Mouse (Mus musculus) forebrain, embryonic 10.5 days (tissue): ENCODE data around the gene Galnt15. TPM values are rescaled to one million over a fixed set of nuclear protein-coding genes. Genes with fewer than 3 reads are reported as not detected.
A peak's percentile ranks its signal among the peaks of the same experiment; 100 is the strongest.

ENCODE experiments used
- DNase-seq: peaks from one replicate; pipeline ENCODE4 v3.0.0-alpha.2; 2017; ENCODE audit warnings: low spot score; ENCODE audit errors: extremely low spot score
- H3K27ac ChIP-seq: fragments of 300-500 bp; sonication (generic); 2 replicates; pipeline ENCODE4 v1.5.1; 2016; ENCODE audit warnings: mild to moderate bottlenecking
- H3K27me3 ChIP-seq: fragments of 300-500 bp; sonication (generic); 2 replicates; pipeline ENCODE4 v1.6.1; 2016; ENCODE audit warnings: mild to moderate bottlenecking; ENCODE audit not compliant: poor library complexity, severe bottlenecking
- H3K36me3 ChIP-seq: fragments of 300-500 bp; sonication (generic); replicated peaks from 2 replicates; pipeline ENCODE4 v1.6.1; 2016; ENCODE audit warnings: mild to moderate bottlenecking, moderate library complexity
- H3K4me1 ChIP-seq: fragments of 300-500 bp; sonication (generic); 2 replicates; pipeline ENCODE4 v1.6.1; 2016
- H3K4me3 ChIP-seq: fragments of 300-500 bp; sonication (generic); 2 replicates; pipeline ENCODE4 v1.5.1; 2016; ENCODE audit warnings: mild to moderate bottlenecking, moderate library complexity
- H3K9me3 ChIP-seq: fragments of 300-500 bp; sonication (generic); 2 replicates; pipeline ENCODE4 v1.6.1; 2016; ENCODE audit warnings: mild to moderate bottlenecking, moderate library complexity
- WGBS: fragments of 180-500 bp; shearing (Covaris S2); methylation state at CpG from one replicate; pipeline ENCODE4 v1.1.7; 2016; 5-methylcytosine and 5-hydroxymethylcytosine counted together
- polyA plus RNA-seq: library from polyadenylated mRNA; unstranded; fragments of >200 nt; fragmentation: Nextera tagmentation; extraction: Ambion mirVana; gene quantifications from 2 replicates; pipeline ENCODE4 v1.2.1, GENCODE M21; 2016

Galnt15 gene
- polyA plus RNA-seq, 1 experiment from 2014 or later: 0.09 TPM

DNA sequence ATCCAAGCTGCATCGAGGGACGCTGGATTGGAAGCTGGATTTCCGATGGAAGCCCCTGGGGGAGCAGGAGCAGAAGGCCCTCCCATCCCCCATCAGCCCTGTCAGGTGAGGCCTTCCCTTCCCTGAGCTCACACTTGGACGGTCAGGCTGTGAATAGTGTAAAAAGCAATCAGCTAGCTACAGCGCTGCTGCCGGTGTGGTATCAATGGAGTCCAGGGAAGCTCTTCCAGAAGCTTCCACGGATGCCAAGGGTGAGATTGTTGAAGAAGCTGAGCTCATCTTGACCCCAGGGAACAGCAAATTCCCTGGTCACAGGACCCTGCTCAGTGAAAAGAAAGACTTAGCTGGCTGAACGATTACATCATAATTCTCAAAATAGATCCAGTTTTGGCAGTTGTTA, 17.6 kb downstream of the Galnt15 start:
- DNase-seq: no peak
- H3K36me3 ChIP-seq: no peaks in the 10 kb centered on the region
- no peak overlapping the region for H3K27ac ChIP-seq

DNA sequence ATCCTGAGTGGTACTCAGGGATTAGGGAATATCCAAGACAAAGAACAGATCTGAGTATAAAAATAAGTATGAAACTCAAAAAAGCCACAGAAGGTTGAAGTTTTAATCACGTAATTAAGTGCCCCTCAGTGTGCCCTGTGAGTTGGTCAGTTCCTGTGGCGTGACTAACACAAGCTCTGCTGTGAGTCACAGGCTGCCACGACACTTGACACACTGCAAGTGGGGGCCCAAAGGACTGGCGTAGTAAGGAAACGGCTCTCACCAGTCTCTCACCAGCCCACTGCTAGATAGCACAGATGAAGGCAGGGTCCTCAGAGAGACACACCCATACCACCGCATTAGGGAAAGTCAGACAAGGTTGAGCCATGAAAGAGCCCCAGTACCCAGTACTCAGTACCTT, 21.4 kb downstream of the Galnt15 start:
- WGBS: 84% methylated on average over 6 of the region's 6 CpGs
- no peaks in the 10 kb centered on the region for H3K9me3 ChIP-seq

More for the DNA sequence above, 17.6 kb downstream of the Galnt15 start:
- Histone ChIP-seq H3K27me3 (no peaks in the 10 kb centered on the region), H3K9me3 (no peaks in the 10 kb centered on the region), H3K4me1 (0 out of 2 replicates have a peak, but pooled peaks cover 4% of the 10 kb centered on the region), H3K4me3 (no peak overlapping the region)
- WGBS: 84% methylated on average over 8 of the region's 8 CpGs

DNA sequence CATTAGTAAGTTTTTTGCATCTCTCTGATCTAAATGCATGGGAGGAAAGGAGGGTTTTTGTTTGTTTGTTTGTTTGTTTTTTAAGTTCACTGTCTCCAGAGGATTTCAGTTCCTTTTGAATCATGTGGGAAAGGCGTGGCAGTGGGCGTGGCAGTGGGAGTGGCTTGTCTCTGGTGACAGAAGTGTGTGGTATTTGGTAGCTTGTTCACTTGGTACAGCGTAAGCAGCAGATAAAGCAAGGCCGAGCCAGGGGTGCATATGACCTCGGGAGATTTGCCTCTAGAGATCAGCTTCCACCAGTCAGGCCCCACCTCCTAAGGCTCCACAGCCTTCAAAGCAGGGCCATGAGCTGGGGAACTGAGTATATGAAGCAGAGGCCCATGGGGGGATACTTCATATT, 25.1 kb downstream of the Galnt15 start:
- Histone ChIP-seq H3K4me1 (peaks cover 14% of the 10 kb centered on the region; the same call in 1 of the 2 replicates), H3K9me3 (no peaks in the 10 kb centered on the region; the same call in 1 of the 2 replicates), H3K27ac (no peak overlapping the region), H3K36me3 (no peaks in the 10 kb centered on the region), H3K27me3 (no peaks in the 10 kb centered on the region), H3K4me3 (no peak overlapping the region)
- 85% methylated on average over 5 of the region's 5 CpGs for WGBS
- DNase-seq: no peak

More for the DNA sequence above, 21.4 kb downstream of the Galnt15 start:
- no peaks in the 10 kb centered on the region for H3K27me3 ChIP-seq
- no peaks in the 10 kb centered on the region for H3K36me3 ChIP-seq
- H3K4me3 ChIP-seq: no peak overlapping the region
- H3K27ac ChIP-seq: no peak overlapping the region
- DNase-seq: no peak
- peaks cover 8% of the 10 kb centered on the region; the same call in 1 of the 2 replicates for H3K4me1 ChIP-seq

DNA sequence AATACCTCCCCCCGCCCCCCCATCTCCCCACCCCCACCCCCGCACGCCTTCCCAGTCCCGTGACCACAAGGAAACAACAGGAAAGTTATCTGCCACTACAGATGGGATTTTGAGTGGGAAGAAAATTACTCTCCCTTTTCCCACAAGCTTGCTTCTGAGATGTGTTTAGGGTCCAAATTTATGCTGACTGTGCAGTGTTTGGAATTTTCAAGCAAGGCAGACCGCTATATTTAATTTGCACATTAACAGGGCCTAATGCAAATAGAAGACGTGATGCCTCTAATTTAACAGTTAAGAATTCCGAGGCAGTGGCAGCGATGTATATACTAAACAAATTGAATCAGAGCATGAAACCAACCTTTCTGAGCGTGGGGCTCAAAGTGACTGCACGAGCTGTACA, 26.0 kb downstream of the Galnt15 start:
- no peaks in the 10 kb centered on the region; the same call in 1 of the 2 replicates for H3K9me3 ChIP-seq
- no peaks in the 10 kb centered on the region for H3K27me3 ChIP-seq
- H3K4me3 ChIP-seq: no peak overlapping the region
- no peak for DNase-seq
- no peaks in the 10 kb centered on the region for H3K36me3 ChIP-seq
- no peak overlapping the region for H3K27ac ChIP-seq
- 73% methylated on average over 10 of the region's 10 CpGs for WGBS
- H3K4me1 ChIP-seq: peaks cover 14% of the 10 kb centered on the region; the same call in 1 of the 2 replicates

DNA sequence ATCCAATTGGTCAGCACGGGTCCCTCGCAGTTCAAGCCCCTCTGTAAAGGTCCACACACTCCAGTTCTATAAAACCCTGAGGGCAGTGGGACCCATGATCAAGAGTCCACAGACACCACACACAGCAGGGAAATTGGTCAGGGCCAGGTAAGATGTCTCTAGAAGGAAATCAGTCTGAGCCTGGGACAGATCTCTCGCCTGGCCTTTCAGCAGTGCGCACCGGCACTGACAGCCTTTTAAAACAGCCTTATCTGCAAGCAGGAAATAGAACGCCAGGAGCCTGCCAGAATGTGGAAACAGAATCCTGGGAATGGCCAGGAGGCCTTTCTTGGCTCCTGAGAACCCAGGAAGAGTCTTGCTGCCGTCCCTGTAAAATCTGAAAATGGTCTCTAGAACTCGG, 27.0 kb downstream of the Galnt15 start:
- Histone ChIP-seq H3K9me3 (no peaks in the 10 kb centered on the region; the same call in 1 of the 2 replicates), H3K36me3 (no peaks in the 10 kb centered on the region), H3K4me1 (peaks cover 14% of the 10 kb centered on the region; the same call in 1 of the 2 replicates), H3K4me3 (no peak overlapping the region), H3K27me3 (no peaks in the 10 kb centered on the region), H3K27ac (no peak overlapping the region)
- DNase-seq: no peak
- WGBS: 82% methylated on average over 8 of the region's 8 CpGs

DNA sequence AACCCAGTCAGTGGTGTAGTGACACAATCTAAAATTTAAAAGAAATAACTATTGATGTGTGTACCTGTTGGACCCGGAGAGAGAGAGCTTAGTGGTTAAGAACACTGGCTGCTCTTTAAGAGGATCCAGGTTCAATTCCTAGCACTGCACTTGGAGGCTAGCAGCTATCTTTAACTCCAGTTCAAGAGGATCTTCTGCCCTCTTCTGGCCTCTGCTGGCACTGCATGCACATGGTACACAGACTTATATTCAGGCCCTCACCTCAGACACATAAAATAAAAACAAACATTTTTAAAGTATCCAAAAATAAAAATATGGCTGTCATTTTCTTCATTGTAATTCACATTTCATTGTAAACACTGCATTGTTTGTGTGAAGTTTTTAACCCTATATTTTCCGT, 27.9 kb downstream of the Galnt15 start:
- Histone ChIP-seq H3K27ac (no peak overlapping the region), H3K36me3 (no peaks in the 10 kb centered on the region), H3K27me3 (no peaks in the 10 kb centered on the region), H3K4me3 (no peak overlapping the region), H3K9me3 (no peaks in the 10 kb centered on the region; the same call in 1 of the 2 replicates), H3K4me1 (peaks cover 14% of the 10 kb centered on the region; the same call in 1 of the 2 replicates)
- no peak for DNase-seq
- WGBS: 96% methylated on average over 2 of the region's 2 CpGs

DNA sequence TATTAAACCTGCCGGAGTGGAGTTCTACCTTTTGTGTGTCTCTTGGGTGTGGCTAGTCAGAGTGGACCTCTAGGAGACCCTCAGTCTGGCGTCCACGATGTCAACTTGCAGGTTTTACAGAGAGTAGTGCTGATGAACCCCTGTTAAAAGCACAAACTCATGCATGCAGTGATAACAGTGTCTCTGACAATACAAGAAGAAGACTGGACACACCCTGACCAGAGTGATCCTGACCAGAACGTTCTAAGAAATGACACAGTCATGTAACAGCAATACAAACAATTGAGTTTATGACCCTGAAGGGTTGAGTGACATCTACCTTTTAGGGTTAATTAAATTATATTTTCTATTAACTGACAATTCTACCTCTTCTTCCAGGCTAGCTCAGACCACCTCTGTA, 28.9 kb downstream of the Galnt15 start:
- 85% methylated on average over 4 of the region's 4 CpGs for WGBS
- no peaks in the 10 kb centered on the region for H3K36me3 ChIP-seq
- H3K4me3 ChIP-seq: no peak overlapping the region
- no peak for DNase-seq
- no peak overlapping the region for H3K27ac ChIP-seq
- peaks cover 14% of the 10 kb centered on the region; the same call in 1 of the 2 replicates for H3K4me1 ChIP-seq
- no peaks in the 10 kb centered on the region; the same call in 1 of the 2 replicates for H3K9me3 ChIP-seq
- H3K27me3 ChIP-seq: no peaks in the 10 kb centered on the region

DNA sequence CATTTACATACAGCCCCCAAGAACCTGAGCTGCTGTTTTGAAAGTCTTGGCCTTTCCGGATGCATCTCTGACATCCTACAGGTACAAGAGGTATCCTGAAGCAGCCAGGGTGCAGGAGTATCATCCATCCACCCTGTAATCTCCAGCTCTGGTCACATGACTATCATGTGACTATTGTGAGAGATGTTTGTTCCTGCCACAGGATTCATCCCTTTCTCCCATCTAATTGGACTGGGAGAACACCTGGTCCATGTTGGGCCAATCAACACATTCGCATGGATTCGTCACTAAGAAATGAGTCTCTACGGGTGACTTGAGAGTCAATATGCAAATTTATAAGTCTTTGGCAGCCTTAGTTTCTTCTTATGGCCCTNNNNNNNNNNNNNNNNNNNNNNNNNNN, 32.6 kb downstream of the Galnt15 start:
- H3K9me3 ChIP-seq: peaks cover 16% of the 10 kb centered on the region
- WGBS: 88% methylated on average over 4 of the region's 4 CpGs

DNA sequence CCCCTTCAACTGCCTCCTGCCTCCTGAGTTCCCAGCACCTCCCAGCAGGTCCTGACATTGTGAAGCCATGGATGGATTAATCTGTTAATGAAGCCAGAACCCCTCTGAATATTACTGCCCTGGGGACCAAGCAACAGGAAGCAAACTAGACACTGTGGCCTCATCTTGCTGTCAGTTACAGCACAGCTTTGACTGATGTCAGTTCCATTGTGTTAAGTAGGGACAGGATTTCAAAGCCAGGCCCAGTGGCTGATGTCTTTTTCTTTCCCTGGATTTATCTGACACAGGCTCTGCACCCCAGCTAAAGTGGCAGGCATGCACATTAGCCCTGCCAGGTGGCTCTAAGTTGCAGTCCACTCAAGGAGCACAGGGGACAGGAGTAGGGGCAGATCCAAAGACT, 44.0 kb downstream of the Galnt15 start:
- peaks cover 13% of the 10 kb centered on the region for H3K4me1 ChIP-seq
- no peak for DNase-seq
- no peaks in the 10 kb centered on the region for H3K27me3 ChIP-seq
- H3K9me3 ChIP-seq: no peaks in the 10 kb centered on the region
- 0 out of 2 replicates have a peak overlapping the region, but pooled peaks have one; percentile 12 for H3K27ac ChIP-seq
- no peaks in the 10 kb centered on the region for H3K36me3 ChIP-seq
- no peak overlapping the region for H3K4me3 ChIP-seq

More for the DNA sequence above, 32.6 kb downstream of the Galnt15 start:
- DNase-seq: no peak
- H3K36me3 ChIP-seq: no peaks in the 10 kb centered on the region
- no peaks in the 10 kb centered on the region for H3K4me1 ChIP-seq
- H3K4me3 ChIP-seq: no peak overlapping the region
- H3K27me3 ChIP-seq: no peaks in the 10 kb centered on the region
- H3K27ac ChIP-seq: no peak overlapping the region

DNA sequence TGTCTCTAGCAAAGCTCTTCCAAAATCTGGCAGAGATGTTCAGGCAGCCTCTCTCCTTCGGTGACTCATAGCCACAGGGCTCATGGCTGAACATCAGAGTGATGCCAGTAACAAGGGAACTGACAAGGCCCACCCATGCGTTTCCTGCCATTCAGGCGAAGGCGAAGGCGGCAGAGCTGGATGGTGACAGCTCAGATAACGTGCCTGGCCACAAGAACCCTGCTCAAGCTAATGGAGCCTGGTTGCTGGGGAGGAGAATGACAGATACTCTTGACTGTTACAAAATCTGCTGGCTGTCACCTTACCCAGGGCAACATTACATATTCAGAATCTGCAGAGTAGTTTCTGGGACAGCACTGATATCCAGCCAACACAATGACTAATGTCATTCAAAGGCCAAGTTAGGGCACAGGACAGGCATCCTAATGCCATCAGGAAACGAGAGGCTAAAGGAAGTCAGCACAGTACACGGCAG, 44.5 kb downstream of the Galnt15 start:
- Histone ChIP-seq H3K27me3 (no peaks in the 10 kb centered on the region), H3K36me3 (peaks cover 2% of the 10 kb centered on the region; the same call in 1 of the 2 replicates), H3K4me1 (peaks cover 13% of the 10 kb centered on the region), H3K27ac (0 out of 2 replicates have a peak overlapping the region, but pooled peaks have one; percentile 12), H3K4me3 (no peak overlapping the region), H3K9me3 (no peaks in the 10 kb centered on the region)
- WGBS: 73% methylated on average over 8 of the region's 8 CpGs
- no peak for DNase-seq

DNA sequence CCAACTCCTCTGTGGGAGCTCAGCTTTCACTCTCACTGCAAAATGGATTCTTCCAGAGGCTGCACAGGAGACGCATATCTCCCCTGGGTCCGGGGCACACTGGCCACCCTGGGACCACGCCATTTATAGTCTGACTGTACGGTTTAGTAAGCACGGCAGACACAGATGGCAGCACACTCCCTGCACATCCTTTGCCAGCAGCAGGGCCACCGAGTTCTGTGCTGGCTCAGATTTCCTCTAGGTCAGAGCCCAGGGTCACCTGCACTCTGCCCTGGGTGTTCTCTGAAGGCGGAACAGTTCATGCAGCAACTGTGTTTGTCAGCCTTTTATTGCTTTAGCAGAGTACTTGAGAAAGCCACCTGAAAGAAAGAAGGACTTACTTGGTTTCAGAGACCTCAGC, 45.1 kb downstream of the Galnt15 start:
- no peaks in the 10 kb centered on the region for H3K9me3 ChIP-seq
- DNase-seq: no peak
- peaks cover 13% of the 10 kb centered on the region for H3K4me1 ChIP-seq
- 0 out of 2 replicates have a peak overlapping the region, but pooled peaks have one; percentile 11 for H3K27ac ChIP-seq
- no peak overlapping the region for H3K4me3 ChIP-seq
- H3K36me3 ChIP-seq: peaks cover 5% of the 10 kb centered on the region; the same call in 1 of the 2 replicates
- no peaks in the 10 kb centered on the region for H3K27me3 ChIP-seq
- 73% methylated on average over 7 of the region's 7 CpGs for WGBS

DNA sequence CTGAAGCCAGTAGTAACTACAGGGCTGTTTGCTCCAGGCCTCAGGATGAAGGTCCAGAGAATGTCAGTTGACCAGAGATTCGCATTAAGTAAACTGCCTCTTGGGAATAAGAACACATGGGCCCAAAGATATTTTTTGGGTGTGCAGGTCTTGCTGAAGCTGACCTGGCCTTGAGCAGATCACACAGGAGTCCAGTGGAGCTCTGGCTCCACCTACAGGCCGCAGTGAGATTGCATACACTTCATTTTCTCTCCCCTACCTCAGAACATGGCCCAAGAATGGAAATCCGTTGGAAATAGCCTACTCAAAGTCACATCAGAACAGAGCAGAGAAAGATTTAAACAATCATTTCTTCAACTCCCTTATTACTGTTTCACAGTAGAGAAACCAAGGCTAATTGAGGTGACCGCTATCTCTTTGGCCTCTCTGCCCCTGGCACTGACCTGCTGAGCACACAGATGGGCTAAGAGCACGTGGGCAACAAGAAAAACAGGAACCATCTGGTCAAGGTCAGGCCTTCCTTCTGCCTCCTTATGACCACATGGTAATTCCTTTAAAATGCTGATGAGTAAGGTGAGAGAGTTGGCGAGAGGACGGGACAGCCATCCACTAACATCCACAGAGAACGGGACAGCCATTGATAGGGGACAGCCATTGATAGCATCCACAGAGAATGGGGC, 48.2 kb downstream of the Galnt15 start:
- H3K9me3 ChIP-seq: no peaks in the 10 kb centered on the region
- peaks cover 13% of the 10 kb centered on the region for H3K4me1 ChIP-seq
- DNase-seq: peak; percentile 73
- no peak overlapping the region for H3K4me3 ChIP-seq
- H3K36me3 ChIP-seq: peaks cover 21% of the 10 kb centered on the region
- no peaks in the 10 kb centered on the region for H3K27me3 ChIP-seq
- 51% methylated on average over 8 of the region's 8 CpGs for WGBS
- H3K27ac ChIP-seq: no peak overlapping the region

DNA sequence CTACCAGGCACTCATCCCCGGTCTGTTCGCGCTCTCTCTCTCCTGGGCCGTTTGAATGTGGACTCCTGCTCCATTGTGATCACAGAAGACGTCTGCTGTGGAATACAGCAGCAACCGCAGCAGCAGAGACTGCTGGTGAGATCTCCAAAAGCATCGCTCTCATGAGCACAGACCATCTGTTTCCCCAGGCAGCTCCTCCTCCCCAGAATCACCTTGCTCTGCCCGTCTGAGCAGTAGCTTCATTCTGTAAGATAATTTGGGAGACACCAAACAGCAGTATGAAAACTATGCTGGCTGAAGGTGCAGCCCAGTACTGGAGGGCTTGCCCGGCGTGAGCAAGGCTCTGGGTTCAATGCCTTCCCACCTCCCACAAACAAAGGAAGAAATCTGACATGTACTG, 52.2 kb downstream of the Galnt15 start:
- H3K9me3 ChIP-seq: no peaks in the 10 kb centered on the region
- peaks cover 12% of the 10 kb centered on the region for H3K4me1 ChIP-seq
- H3K4me3 ChIP-seq: no peak overlapping the region
- DNase-seq: no peak
- H3K27ac ChIP-seq: no peak overlapping the region
- H3K27me3 ChIP-seq: no peaks in the 10 kb centered on the region
- WGBS: 92% methylated on average over 10 of the region's 10 CpGs
- peaks cover 33% of the 10 kb centered on the region for H3K36me3 ChIP-seq
